Mouse (Mus musculus) bone marrow macrophage, adult 2 months (primary cell): ENCODE data around the gene Acoxl. TPM values are rescaled to one million over a fixed set of nuclear protein-coding genes. Genes with fewer than 3 reads are reported as not detected.
"Not testable (repeated sequence)": the region's sequence is repeated elsewhere in the genome, so short reads cannot be mapped to it uniquely, and the experiment has no call there.

ENCODE experiments used
- H3K27ac ChIP-seq: 2 replicates; pipeline ENCODE4 v1.5.1; 2012; ENCODE audit warnings: low read depth, low read length; ENCODE audit not compliant: insufficient read depth
- H3K4me1 ChIP-seq: 2 replicates; pipeline ENCODE4 v1.6.1; 2012; ENCODE audit warnings: low read length; ENCODE audit not compliant: control insufficient read depth, insufficient read depth
- H3K4me3 ChIP-seq: 2 replicates; pipeline ENCODE4 v1.5.1; 2012; ENCODE audit warnings: mild to moderate bottlenecking, low read length, moderate library complexity; ENCODE audit not compliant: insufficient read depth
- CTCF ChIP-seq: IDR thresholded peaks from 2 replicates; pipeline ENCODE4 v1.5.1; 2012; ENCODE audit warnings: low read depth, mild to moderate bottlenecking, low read length, moderate library complexity
- POLR2A ChIP-seq: IDR thresholded peaks from 2 replicates; pipeline ENCODE4 v1.6.1; 2012; ENCODE audit warnings: mild to moderate bottlenecking, low read depth, low read length, borderline replicate concordance
- polyA plus RNA-seq: library from polyadenylated mRNA; stranded (reverse); fragments of >200 nt; gene quantifications from 2 replicates; pipeline ENCODE4 v1.2.4, GENCODE M21; 2012; ENCODE audit not compliant: missing spikeins, insufficient read depth, insufficient read length

Acoxl gene
- polyA plus RNA-seq, 1 experiment, result not detected

GRCm38 (mm10) chr2:128094602-128095001, 255.9 kb downstream of the Acoxl start:
- Histone ChIP-seq H3K27ac (no peak overlapping the region), H3K4me1 (peaks cover 11% of the 10 kb centered on the region), H3K4me3 (no peak overlapping the region)
- TF ChIP-seq CTCF (no peak), POLR2A (no peak)

GRCm38 (mm10) chr2:128095270-128095669, 256.6 kb downstream of the Acoxl start:
- Histone ChIP-seq H3K27ac (no peak overlapping the region), H3K4me1 (peaks cover 11% of the 10 kb centered on the region), H3K4me3 (no peak overlapping the region)
- TF ChIP-seq POLR2A, result no peak
- no peak for TF ChIP-seq CTCF

DNA sequence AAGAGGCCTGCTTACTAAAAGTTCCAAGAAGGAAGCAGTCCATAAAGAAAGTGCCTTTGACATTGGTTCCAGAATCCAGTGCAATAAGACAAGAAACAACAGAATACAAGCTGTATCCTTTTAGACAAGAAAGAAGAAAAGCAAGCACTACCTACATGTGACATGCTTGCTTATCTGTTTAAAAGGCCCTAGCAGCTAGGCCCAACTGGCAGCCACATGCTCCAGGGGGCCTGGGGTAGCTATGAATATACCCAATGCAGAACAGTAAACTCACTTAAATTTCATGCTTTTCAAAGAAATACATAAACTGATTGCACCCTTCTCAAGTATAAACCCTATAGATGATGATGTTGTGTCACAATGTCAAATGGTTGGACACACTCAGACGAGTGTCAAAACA, 257.4 kb downstream of the Acoxl start:
- Histone ChIP-seq H3K4me3 (no peak overlapping the region), H3K27ac (no peak overlapping the region), H3K4me1 (peaks cover 11% of the 10 kb centered on the region)
- TF ChIP-seq CTCF (no peak), POLR2A (no peak)

DNA sequence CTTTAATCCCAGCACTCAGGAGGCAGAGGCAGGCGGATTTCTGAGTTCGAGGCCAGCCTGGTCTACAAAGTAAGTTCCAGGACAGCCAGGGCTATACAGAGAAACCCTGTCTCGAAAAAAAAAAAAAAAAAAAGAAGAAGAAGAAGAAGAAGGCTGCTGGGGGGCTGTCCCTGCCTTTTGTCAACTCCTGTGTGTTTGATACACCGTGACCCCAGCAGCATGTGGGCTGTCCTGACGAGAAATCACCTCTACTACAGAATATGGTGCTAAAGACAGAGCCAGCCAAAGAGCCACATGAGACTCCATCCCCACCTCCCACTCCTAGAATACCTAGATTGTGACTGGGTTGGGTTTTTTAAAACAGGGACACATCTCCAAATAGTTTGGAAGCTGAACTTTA, 259.4 kb downstream of the Acoxl start:
- peaks cover 11% of the 10 kb centered on the region for H3K4me1 ChIP-seq
- H3K4me3 ChIP-seq, H3K27ac ChIP-seq: not testable (repeated sequence)

DNA sequence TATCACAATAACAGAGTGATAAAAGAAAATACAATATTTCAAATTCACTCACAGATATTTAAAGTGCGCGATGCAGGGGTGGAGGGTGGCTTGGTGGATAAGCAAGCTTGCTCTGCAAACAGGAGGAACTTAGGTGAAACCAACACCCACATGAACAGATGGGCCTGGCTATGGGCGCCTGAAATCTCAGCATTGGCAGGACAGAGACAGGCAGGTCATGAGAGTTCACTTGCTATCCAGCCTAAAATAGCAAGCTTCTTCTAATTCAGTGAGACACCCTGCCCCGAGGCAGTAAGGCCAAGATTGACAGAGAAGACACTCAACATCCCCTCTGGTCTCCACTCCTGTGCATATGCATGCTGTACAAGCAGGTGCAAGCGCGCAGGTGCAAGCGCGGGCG, 263.4 kb downstream of the Acoxl start:
- no peak overlapping the region for H3K27ac ChIP-seq
- TF ChIP-seq CTCF (no peak), POLR2A (no peak)
- H3K4me3 ChIP-seq, result no peak overlapping the region
- H3K4me1 ChIP-seq, result peaks cover 6% of the 10 kb centered on the region

- Histone ChIP-seq H3K4me1 (no peaks in the 10 kb centered on the region), H3K4me3 (no peak overlapping the region), H3K27ac (no peak overlapping the region)
- TF ChIP-seq POLR2A (no peak), CTCF (no peak)
Measured at GRCm38 (mm10) chr2:128104815-128105214, 266.1 kb downstream of the Acoxl start.

GRCm38 (mm10) chr2:128105651-128106050, 267.0 kb downstream of the Acoxl start:
- TF ChIP-seq CTCF, result no peak
- TF ChIP-seq POLR2A, result no peak
- Histone ChIP-seq H3K4me3 (no peak overlapping the region), H3K4me1 (no peaks in the 10 kb centered on the region), H3K27ac (no peak overlapping the region)

DNA sequence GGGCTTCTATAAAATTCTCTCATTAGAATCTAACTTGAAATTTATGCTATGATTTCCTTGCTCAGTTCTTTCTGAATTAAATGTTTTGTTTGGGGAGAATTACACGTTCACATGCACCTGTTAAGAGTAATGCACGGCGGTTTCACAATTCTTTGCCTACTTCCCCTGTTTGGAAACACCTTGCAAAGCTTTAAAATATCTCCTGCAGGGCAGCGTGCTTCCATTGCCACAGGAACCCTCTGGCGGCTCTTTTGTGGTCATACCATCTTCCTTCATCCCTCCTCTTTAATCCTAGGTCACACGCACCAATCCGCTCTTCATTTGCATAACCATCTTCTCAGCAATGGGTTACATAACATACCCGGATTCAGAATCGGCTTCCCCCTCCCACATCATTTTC, 272.9 kb downstream of the Acoxl start:
- Histone ChIP-seq H3K27ac (no peak overlapping the region), H3K4me1 (no peaks in the 10 kb centered on the region), H3K4me3 (no peak overlapping the region)
- no peak for TF ChIP-seq CTCF
- no peak for TF ChIP-seq POLR2A

GRCm38 (mm10) chr2:128114621-128115020, 275.9 kb downstream of the Acoxl start:
- no peak overlapping the region for H3K4me3 ChIP-seq
- TF ChIP-seq CTCF (no peak), POLR2A (no peak)
- H3K4me1 ChIP-seq, result no peaks in the 10 kb centered on the region
- no peak overlapping the region for H3K27ac ChIP-seq

DNA sequence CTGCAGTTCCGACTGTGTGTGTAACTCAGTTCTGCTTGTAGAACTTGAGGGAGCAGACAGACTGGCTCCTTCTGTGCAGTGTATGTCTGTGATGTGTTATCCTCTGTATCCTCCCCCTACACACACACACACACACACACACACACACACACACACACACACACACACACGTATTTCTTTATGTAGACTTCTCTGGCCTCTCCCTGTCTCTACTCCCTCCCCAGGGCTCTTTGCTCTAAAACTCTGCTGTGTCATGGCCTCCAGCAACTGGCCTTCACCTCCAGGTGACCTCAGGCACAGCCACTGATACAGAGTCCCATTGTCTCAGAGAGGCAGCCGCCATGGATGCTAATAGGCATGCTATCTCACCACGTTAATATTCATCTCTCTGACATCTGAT, 276.9 kb downstream of the Acoxl start:
- H3K4me1 ChIP-seq, result no peaks in the 10 kb centered on the region
- H3K27ac ChIP-seq, result no peak overlapping the region
- no peak overlapping the region for H3K4me3 ChIP-seq
- TF ChIP-seq CTCF, result no peak
- no peak for TF ChIP-seq POLR2A

- no peak overlapping the region for H3K27ac ChIP-seq
- TF ChIP-seq POLR2A (no peak), CTCF (no peak)
Measured at GRCm38 (mm10) chr2:128117605-128118004, 278.9 kb downstream of the Acoxl start.

GRCm38 (mm10) chr2:128118971-128119370, 280.3 kb downstream of the Acoxl start:
- no peaks in the 10 kb centered on the region for H3K4me1 ChIP-seq
- no peak overlapping the region for H3K27ac ChIP-seq
- H3K4me3 ChIP-seq, result no peak overlapping the region
- no peak for TF ChIP-seq CTCF
- TF ChIP-seq POLR2A, result no peak

More at GRCm38 (mm10) chr2:128117605-128118004, 278.9 kb downstream of the Acoxl start:
- H3K4me3 ChIP-seq, result no peak overlapping the region
- H3K4me1 ChIP-seq, result no peaks in the 10 kb centered on the region
